Mouse (Mus musculus) ES-E14 (cell line): ENCODE data around the gene Cbx2.

Experiments
- CHD2 ChIP-seq: IDR thresholded peaks from 2 replicates; pipeline ENCODE4 v1.6.1; 2014; ENCODE audit warnings: mild to moderate bottlenecking, low read depth, low read length, inconsistent platforms
- HCFC1 ChIP-seq: IDR thresholded peaks from 2 replicates; pipeline ENCODE4 v1.6.1; 2012; ENCODE audit warnings: low read length, inconsistent platforms, borderline replicate concordance; ENCODE audit not compliant: insufficient read depth
- ZC3H11A ChIP-seq: IDR thresholded peaks from 2 replicates; pipeline ENCODE4 v1.6.1; 2012; ENCODE audit warnings: low read depth, mild to moderate bottlenecking, inconsistent platforms, low read length, borderline replicate concordance
- ZNF384 ChIP-seq: IDR thresholded peaks from 2 replicates; pipeline ENCODE4 v1.6.1; 2012; ENCODE audit warnings: low read depth, low read length, inconsistent platforms

GRCm38 (mm10) chr11:118995448-118995847 is 27.3 kb upstream of the Cbx2 start:
- TF ChIP-seq HCFC1 (no peak), CHD2 (no peak), ZC3H11A (no peak), ZNF384 (no peak)
